Mouse (Mus musculus) C2C12 (cell line): ENCODE results near the gene Zfp2. TPM values are rescaled to one million over a fixed set of nuclear protein-coding genes. Genes with fewer than 3 reads are reported as not detected.

ENCODE experiments used
- H3K27me3 ChIP-seq: one replicate; pipeline ENCODE4 v1.6.1; 2011; ENCODE audit not compliant: control insufficient read depth, insufficient read depth, insufficient read length
- H3K36me3 ChIP-seq: one replicate; pipeline ENCODE4 v1.6.1; 2011; ENCODE audit not compliant: control insufficient read depth, insufficient read depth
- H3K4me3 ChIP-seq: one replicate; pipeline ENCODE4 v1.5.1; 2011; ENCODE audit warnings: mild to moderate bottlenecking, control low read depth; ENCODE audit not compliant: poor library complexity, insufficient read depth, severe bottlenecking
- H3K79me2 ChIP-seq: one replicate; pipeline ENCODE4 v1.6.1; 2011; ENCODE audit not compliant: control insufficient read depth, insufficient read depth
- H3K79me3 ChIP-seq: one replicate; pipeline ENCODE4 v1.6.1; 2011; ENCODE audit warnings: low read depth, control low read depth
- H3ac ChIP-seq: one replicate; pipeline ENCODE3; 2011; ENCODE audit warnings: low read depth; ENCODE audit not compliant: control insufficient read depth, insufficient read length
- CEBPB ChIP-seq: IDR thresholded peaks from one replicate; pipeline ENCODE4 v1.6.1; 2011; ENCODE audit warnings: low read depth, mild to moderate bottlenecking, control low read depth, moderate library complexity
- CTCF ChIP-seq: IDR thresholded peaks from one replicate; pipeline ENCODE4 v1.5.1; 2011; ENCODE audit not compliant: control insufficient read depth, insufficient read depth, insufficient read length
- FOSL1 ChIP-seq: IDR thresholded peaks from one replicate; pipeline ENCODE4 v1.8.0; 2011; ENCODE audit warnings: mild to moderate bottlenecking, low read length; ENCODE audit not compliant: poor library complexity, insufficient read depth, severe bottlenecking
- MAX ChIP-seq: IDR thresholded peaks from one replicate; pipeline ENCODE4 v1.6.1; 2011; ENCODE audit warnings: mild to moderate bottlenecking, control low read depth
- MYOD1 ChIP-seq: IDR thresholded peaks from one replicate; pipeline ENCODE4 v1.6.1; 2011; ENCODE audit warnings: low read depth; ENCODE audit not compliant: control insufficient read depth, insufficient read length
- MYOG ChIP-seq: IDR thresholded peaks from one replicate; pipeline ENCODE4 v1.6.1; 2011; ENCODE audit not compliant: control insufficient read depth, insufficient read length; ENCODE audit errors: extremely low read depth
- USF1 ChIP-seq: IDR thresholded peaks from one replicate; pipeline ENCODE4 v1.6.1; 2011; ENCODE audit warnings: low read depth, mild to moderate bottlenecking, control low read depth, moderate library complexity
- polyA plus RNA-seq: library from polyadenylated mRNA; unstranded; fragments of >200 nt; fragmentation: generic; extraction: Trizol; gene quantifications from one replicate; pipeline ENCODE4 v1.2.1, GENCODE M21; 2012; ENCODE audit warnings: missing spikeins

Zfp2 gene
- polyA plus RNA-seq, 1 experiment, result 0.69 TPM

DNA sequence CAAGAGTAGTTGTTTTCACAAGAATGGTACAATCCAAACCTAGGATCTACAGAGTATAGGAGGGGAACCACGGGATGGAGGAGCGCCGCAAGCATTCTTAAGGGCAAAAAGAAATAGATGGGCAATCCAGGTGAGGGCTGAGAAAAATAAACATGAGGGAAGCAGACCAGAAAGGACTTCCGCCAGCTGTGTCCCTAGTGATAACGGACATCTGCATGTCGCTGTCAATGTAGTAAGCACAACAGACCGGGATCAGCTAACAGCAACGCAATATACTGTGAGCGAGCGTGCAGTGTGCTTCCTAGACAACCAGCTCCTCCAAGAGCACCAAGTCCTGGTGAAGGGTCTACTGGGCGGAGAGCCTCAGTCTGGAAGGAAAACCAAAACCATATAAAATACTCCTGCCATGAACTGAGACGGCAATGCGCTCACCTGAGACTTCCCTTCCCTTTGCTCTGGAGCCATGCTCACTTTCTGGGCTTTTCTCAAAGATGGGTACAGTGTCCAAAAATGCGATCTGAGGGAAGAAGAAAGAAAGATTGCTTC is 14.6 kb upstream of the Zfp2 start:
- Histone ChIP-seq H3ac (no peak overlapping the region), H3K79me2 (no peaks in the 10 kb centered on the region), H3K27me3 (peaks cover 16% of the 10 kb centered on the region), H3K79me3 (no peaks in the 10 kb centered on the region), H3K4me3 (no peak overlapping the region), H3K36me3 (no peaks in the 10 kb centered on the region)
- TF ChIP-seq FOSL1 (no peak), USF1 (no peak), MYOG (no peak), MAX (no peak), CEBPB (no peak), CTCF (no peak), MYOD1 (no peak)

DNA sequence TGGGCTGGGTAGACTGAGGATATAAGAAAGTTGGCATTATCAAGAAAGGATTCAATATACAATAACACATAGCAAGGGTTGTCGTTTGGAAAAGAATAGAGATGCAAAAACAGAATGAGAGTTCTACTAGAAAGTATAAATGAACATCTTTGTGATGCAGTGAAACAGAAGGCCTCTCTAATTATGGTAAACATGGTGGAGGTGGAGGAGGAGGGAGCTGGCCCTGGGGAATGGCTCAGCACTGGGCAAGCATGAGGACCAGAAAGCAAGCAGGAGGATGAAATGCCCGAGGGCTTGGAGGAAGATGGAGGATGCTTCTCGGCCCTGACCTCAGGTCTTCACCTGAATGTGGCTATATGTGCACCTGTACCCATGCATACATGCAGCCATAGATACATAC is 1.5 kb downstream of the Zfp2 start:
- Histone ChIP-seq H3K79me2 (no peaks in the 10 kb centered on the region), H3K27me3 (no peaks in the 10 kb centered on the region), H3K4me3 (no peak overlapping the region), H3ac (no peak overlapping the region), H3K79me3 (no peaks in the 10 kb centered on the region), H3K36me3 (no peaks in the 10 kb centered on the region)
- TF ChIP-seq MYOG, result no peak
- TF ChIP-seq CTCF, result no peak
- no peak for TF ChIP-seq FOSL1
- no peak for TF ChIP-seq MYOD1
- no peak for TF ChIP-seq USF1

DNA sequence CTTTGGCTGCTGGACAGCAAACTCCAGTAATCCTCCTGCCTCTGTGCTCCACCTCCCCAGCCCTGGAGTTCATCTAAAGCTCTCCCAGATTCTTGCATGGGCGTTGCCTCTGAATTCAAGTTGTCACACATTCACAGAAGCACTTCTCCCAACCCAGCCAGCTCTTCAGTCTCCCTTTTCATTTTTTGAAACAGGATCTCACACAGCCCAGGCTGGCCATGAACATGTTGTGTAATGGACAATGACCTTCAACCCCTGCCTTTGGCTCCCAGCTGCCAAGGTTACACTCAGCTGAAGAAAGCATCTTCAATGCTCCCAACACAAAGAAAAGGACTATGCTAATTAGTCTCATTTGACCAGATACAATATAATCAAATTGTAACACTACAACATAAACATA is 2.7 kb downstream of the Zfp2 start:
- no peak overlapping the region for H3ac ChIP-seq
- H3K27me3 ChIP-seq, result no peaks in the 10 kb centered on the region
- no peaks in the 10 kb centered on the region for H3K79me2 ChIP-seq
- H3K79me3 ChIP-seq, result no peaks in the 10 kb centered on the region
- H3K36me3 ChIP-seq, result no peaks in the 10 kb centered on the region
- no peak overlapping the region for H3K4me3 ChIP-seq
- no peak for TF ChIP-seq CEBPB
- TF ChIP-seq MYOG, result no peak
- TF ChIP-seq USF1, result no peak
- TF ChIP-seq MAX, result no peak
- TF ChIP-seq MYOD1, result no peak
- no peak for TF ChIP-seq FOSL1
- no peak for TF ChIP-seq CTCF

DNA sequence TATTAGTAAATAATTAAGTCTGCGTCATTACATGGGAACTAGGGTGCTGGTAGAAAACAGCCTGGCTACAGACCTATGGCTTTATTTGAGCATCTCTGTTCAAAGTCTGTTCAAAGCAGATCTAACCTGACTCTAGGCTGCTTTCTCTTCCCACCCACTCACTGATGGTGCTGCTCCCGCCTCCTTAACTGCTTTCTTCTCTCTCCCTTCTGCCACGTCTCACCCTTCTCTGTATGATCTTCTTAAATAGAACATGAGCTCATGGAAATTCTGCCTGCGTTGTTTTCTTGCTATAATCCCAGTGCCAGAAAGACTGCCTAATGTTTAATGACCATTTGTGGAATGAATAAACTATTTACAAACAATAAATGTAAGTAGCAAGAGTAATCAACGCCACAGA is 7.8 kb downstream of the Zfp2 start:
- no peak for TF ChIP-seq USF1
- H3K36me3 ChIP-seq, result no peaks in the 10 kb centered on the region

DNA sequence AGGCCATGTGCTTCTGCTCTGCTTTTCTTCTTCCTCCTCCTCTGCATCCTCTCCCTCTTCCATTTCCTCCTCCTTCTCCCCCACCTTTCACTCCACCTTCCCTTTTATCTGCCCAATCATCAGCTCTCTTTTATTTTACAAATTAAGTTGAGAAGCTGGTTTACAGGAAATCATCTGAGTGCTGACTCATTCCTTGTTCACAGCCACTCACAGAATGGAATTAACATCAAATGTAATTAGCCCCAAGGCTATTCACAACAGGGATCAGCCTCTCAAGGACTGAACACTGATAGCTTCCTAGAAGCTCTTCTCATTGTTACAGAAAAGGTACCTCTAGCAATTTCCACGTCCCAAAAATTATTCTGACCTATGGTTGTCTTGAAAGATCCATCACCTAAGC is 18.6 kb downstream of the Zfp2 start:
- H3K4me3 ChIP-seq, result no peak overlapping the region
- H3K27me3 ChIP-seq, result no peaks in the 10 kb centered on the region
- no peak overlapping the region for H3ac ChIP-seq
- no peaks in the 10 kb centered on the region for H3K36me3 ChIP-seq
- TF ChIP-seq USF1 (no peak), CEBPB (no peak), MYOG (no peak), MYOD1 (no peak), CTCF (no peak), MAX (no peak), FOSL1 (no peak)
- no peaks in the 10 kb centered on the region for H3K79me3 ChIP-seq
- no peaks in the 10 kb centered on the region for H3K79me2 ChIP-seq

More for the DNA sequence above, 7.8 kb downstream of the Zfp2 start:
- no peaks in the 10 kb centered on the region for H3K79me3 ChIP-seq
- no peaks in the 10 kb centered on the region for H3K79me2 ChIP-seq
- H3K4me3 ChIP-seq, result no peak overlapping the region
- H3ac ChIP-seq, result no peak overlapping the region
- H3K27me3 ChIP-seq, result no peaks in the 10 kb centered on the region

DNA sequence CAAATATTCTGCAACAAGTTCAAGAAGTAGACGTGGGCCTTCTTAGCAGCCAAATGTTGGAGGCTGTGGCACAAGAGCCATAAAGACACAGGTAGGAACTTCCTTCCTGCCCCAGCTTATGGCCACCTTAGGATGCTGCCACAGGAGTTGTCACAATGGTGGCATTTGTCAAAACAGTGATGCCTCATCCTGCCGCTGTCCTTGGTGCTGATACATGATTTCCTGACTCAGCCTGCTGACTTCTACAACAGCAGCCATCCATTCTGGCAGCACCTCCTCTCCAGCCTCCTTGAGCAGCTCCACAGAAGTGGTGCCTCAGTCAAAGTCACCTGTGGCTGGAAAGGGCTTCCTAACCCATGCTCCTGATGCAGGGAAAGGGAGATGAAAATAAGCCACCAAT is 23.5 kb downstream of the Zfp2 start:
- Histone ChIP-seq H3K4me3 (no peak overlapping the region), H3K36me3 (no peaks in the 10 kb centered on the region), H3K27me3 (no peaks in the 10 kb centered on the region), H3K79me2 (no peaks in the 10 kb centered on the region), H3K79me3 (no peaks in the 10 kb centered on the region), H3ac (no peak overlapping the region)
- TF ChIP-seq MYOD1, result no peak
- no peak for TF ChIP-seq MYOG
- TF ChIP-seq CTCF, result no peak
- no peak for TF ChIP-seq FOSL1
- TF ChIP-seq CEBPB, result no peak
- no peak for TF ChIP-seq MAX
- TF ChIP-seq USF1, result no peak
